Mouse (Mus musculus) limb, embryonic 14.5 days (tissue): ENCODE measurements around the gene Cat. TPM values are rescaled to one million over a fixed set of nuclear protein-coding genes. Genes with fewer than 3 reads are reported as not detected.

ENCODE experiments used
- ATAC-seq: fragments of 200-750 bp; cut with Nextera tagmentation; 2 replicates; pipeline ENCODE4 v1.8.0; 2017; ENCODE audit warnings: low read depth, moderate number of reproducible peaks, moderate TSS enrichment; ENCODE audit not compliant: low FRiP score
- DNase-seq: peaks from one replicate; pipeline ENCODE4 v3.0.0-alpha.2; 2015; ENCODE audit warnings: low spot score
- H3K27ac ChIP-seq: fragments of 300-500 bp; sonication (generic); replicated peaks from 2 replicates; pipeline ENCODE4 v1.5.1; 2014; ENCODE audit warnings: low read depth, mild to moderate bottlenecking, low read length, moderate library complexity, mixed read lengths
- H3K27me3 ChIP-seq: fragments of 300-500 bp; sonication (generic); 2 replicates; pipeline ENCODE4 v1.6.1; 2014; ENCODE audit warnings: low read length, mixed read lengths; ENCODE audit not compliant: control insufficient read depth, insufficient read depth
- H3K36me3 ChIP-seq: fragments of 300-500 bp; sonication (generic); 2 replicates; pipeline ENCODE4 v1.6.1; 2014; ENCODE audit warnings: mild to moderate bottlenecking, low read length, moderate library complexity, mixed read lengths; ENCODE audit not compliant: control insufficient read depth, insufficient read depth
- H3K4me1 ChIP-seq: fragments of 300-500 bp; sonication (generic); 2 replicates; pipeline ENCODE4 v1.6.1; 2014; ENCODE audit warnings: antibody characterized with exemption, low read length, mixed read lengths; ENCODE audit not compliant: control insufficient read depth, insufficient read depth
- H3K4me2 ChIP-seq: fragments of 300-500 bp; sonication (generic); replicated peaks from 2 replicates; pipeline ENCODE4 v1.6.1; 2014; ENCODE audit warnings: low read depth, mild to moderate bottlenecking, low read length, moderate library complexity; ENCODE audit not compliant: severe bottlenecking
- H3K4me3 ChIP-seq: fragments of 300-500 bp; sonication (generic); replicated peaks from 2 replicates; pipeline ENCODE4 v1.5.1; 2014; ENCODE audit warnings: low read length
- H3K9ac ChIP-seq: fragments of 300-500 bp; sonication (generic); 2 replicates; pipeline ENCODE4 v1.6.1; 2014; ENCODE audit warnings: mild to moderate bottlenecking, low read depth, low read length, moderate library complexity; ENCODE audit not compliant: severe bottlenecking
- H3K9me3 ChIP-seq: fragments of 300-500 bp; sonication (generic); 2 replicates; pipeline ENCODE4 v1.6.1; 2016; ENCODE audit warnings: low read length; ENCODE audit not compliant: control insufficient read depth
- POLR2A ChIP-seq: fragments of 200-500 bp; IDR thresholded peaks from 2 replicates; pipeline ENCODE4 v1.8.0; 2012; ENCODE audit warnings: inconsistent platforms, mild to moderate bottlenecking, moderate library complexity, borderline replicate concordance; ENCODE audit not compliant: insufficient read depth, insufficient read length; ENCODE audit errors: extremely low read depth
- WGBS: fragments of 180-500 bp; shearing (Covaris S2); extraction: QIAGEN DNeasy Blood & Tissue Kit; methylation state at CpG from one replicate; pipeline ENCODE4 v1.1.7; 2014; 5-methylcytosine and 5-hydroxymethylcytosine counted together
- polyA plus RNA-seq, 2 experiments: library from polyadenylated mRNA; depleted of rRNA in 1 of 2; stranded (reverse) in 1 of 2; unstranded in 1 of 2; fragments of >200 nt; fragmentation: Nextera tagmentation in 1 of 2; extraction: Ambion mirVana in 1 of 2; gene quantifications; 2 replicates each; pipeline versions ENCODE4 v1.2.1 to v1.2.3; 2012 to 2014

Gene Cat
- polyA plus RNA-seq, 2 experiments: 56.3 to 82.3 TPM

DNA sequence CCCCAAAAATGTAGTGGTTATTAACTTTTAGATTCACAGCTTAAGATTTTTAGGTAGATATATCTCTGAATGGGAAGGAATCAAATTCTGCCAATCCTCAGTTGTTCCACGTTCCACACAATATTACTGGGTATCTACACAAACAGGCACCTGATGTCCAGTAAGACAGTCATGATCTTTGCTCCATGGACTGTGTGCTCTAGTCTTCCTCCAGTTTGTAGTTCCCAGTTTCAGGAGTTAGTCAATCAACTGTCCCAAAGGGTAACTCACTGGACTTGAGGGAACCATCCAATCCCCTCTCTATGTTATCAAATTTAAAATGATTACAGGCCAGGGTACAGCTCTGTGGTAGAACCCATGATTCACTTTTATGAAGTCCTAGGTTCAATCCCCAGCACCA, 26.7 kb upstream of the Cat start:
- DNase-seq (no peak), ATAC-seq (no peak)
- no peaks in the 10 kb centered on the region for H3K4me1 ChIP-seq
- 77% methylated on average over 1 of the region's 1 CpGs for WGBS
- H3K27me3 ChIP-seq: no peaks in the 10 kb centered on the region
- H3K4me2 ChIP-seq: no peak overlapping the region
- no peak overlapping the region for H3K27ac ChIP-seq
- no peak overlapping the region for H3K9ac ChIP-seq
- no peaks in the 10 kb centered on the region for H3K9me3 ChIP-seq
- TF ChIP-seq POLR2A: no peak
- H3K4me3 ChIP-seq: no peak overlapping the region
- no peaks in the 10 kb centered on the region for H3K36me3 ChIP-seq

DNA sequence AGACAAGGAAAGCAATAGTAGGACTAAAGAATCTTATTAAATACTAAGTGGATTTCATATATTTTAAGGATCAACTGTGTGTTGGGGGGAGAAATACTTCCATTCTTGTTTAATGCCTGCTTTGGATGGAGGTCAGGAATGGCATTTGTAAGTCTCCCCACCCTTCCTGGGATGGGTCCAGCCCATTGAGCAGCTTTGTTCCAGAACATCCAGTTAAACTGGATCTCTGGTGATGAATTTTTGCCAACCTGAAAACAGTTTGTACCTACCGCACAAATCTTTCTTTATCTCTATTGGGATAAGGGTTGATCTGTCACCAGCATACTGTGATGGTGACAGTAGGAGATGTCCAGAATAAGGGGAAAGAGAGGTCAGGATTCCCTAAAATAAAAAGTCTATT, 26.1 kb upstream of the Cat start:
- H3K4me1 ChIP-seq: no peaks in the 10 kb centered on the region
- ATAC-seq: no peak
- no peaks in the 10 kb centered on the region for H3K36me3 ChIP-seq
- H3K27me3 ChIP-seq: no peaks in the 10 kb centered on the region
- 95% methylated on average over 1 of the region's 1 CpGs for WGBS
- DNase-seq: no peak
- no peak overlapping the region for H3K9ac ChIP-seq
- H3K9me3 ChIP-seq: no peaks in the 10 kb centered on the region
- no peak overlapping the region for H3K4me2 ChIP-seq
- TF ChIP-seq POLR2A: no peak
- no peak overlapping the region for H3K27ac ChIP-seq
- H3K4me3 ChIP-seq: no peak overlapping the region

DNA sequence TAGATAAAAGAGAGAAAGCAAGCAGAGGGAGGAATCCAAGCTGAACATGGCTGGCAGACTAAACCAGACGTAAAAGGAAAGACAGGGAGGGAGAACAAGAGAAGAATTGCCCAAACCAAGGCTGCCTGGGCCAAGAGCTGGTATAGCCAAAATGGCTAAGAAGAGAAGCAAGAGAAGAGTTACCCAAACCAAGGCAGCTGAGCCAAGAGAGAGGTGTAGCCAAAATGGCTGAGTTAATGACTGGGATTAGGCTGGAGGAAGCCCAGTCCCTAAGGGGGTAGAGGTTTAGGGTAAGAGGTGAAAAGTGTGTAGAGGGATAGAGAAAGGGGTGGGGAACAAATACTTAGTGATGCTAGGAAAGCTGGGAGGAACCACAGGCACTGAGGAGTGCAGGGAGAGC, 22.7 kb upstream of the Cat start:
- ATAC-seq (no peak), DNase-seq (no peak)
- no peak overlapping the region for H3K4me2 ChIP-seq
- no peak overlapping the region for H3K4me3 ChIP-seq
- no peaks in the 10 kb centered on the region for H3K36me3 ChIP-seq
- no peaks in the 10 kb centered on the region for H3K9me3 ChIP-seq
- H3K27ac ChIP-seq: no peak overlapping the region
- H3K9ac ChIP-seq: no peak overlapping the region
- 97% methylated on average over 1 of the region's 1 CpGs for WGBS
- no peak for TF ChIP-seq POLR2A
- no peaks in the 10 kb centered on the region for H3K27me3 ChIP-seq
- no peaks in the 10 kb centered on the region for H3K4me1 ChIP-seq

DNA sequence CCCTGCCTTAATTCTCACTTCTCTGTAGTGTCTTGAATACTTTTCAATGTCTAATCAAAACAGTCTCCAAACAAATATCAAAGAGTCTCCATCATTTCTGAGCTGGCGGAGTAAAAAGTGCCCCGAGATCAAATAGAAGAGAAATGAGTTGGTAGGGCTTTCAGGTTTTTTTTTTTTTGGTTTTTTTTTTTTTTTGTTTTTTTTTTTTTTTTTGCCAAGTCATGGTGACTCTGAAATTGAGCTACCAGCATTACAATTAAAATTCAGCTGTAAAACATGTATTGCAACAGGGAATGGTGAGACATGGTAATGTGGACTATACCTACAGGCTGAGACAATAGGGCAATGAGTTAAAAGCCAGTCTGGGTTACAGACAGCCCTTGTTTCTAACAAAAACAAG, 21.0 kb upstream of the Cat start:
- DNase-seq (no peak), ATAC-seq (no peak)
- Histone ChIP-seq H3K27ac (no peak overlapping the region), H3K9ac (no peak overlapping the region), H3K36me3 (no peaks in the 10 kb centered on the region), H3K4me1 (no peaks in the 10 kb centered on the region), H3K4me3 (no peak overlapping the region), H3K27me3 (no peaks in the 10 kb centered on the region), H3K4me2 (no peak overlapping the region), H3K9me3 (no peaks in the 10 kb centered on the region)
- TF ChIP-seq POLR2A: no peak
- 94% methylated on average over 2 of the region's 2 CpGs for whole genome bisulfite sequencing

DNA sequence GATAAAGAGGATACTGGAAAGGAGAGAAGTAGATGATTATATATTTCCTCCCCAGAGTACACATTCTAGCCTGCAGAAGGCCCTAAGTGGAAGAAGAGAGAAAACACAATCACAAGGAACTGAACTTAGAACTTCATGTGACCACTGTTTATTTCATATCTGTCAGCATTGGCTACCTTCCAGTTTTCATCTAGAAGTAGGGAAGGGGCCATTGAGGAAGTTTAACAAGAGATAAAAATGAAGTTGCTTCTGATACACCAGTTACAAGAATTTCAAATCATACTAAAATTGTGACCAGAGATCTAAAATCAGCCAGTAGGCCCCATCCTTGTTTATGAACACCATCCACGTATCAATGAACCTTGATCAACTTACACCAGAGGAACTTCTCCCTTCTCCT, 19.5 kb upstream of the Cat start:
- Histone ChIP-seq H3K27me3 (no peaks in the 10 kb centered on the region), H3K9me3 (no peaks in the 10 kb centered on the region), H3K4me3 (no peak overlapping the region), H3K36me3 (no peaks in the 10 kb centered on the region), H3K9ac (no peak overlapping the region), H3K4me1 (no peaks in the 10 kb centered on the region), H3K4me2 (no peak overlapping the region), H3K27ac (no peak overlapping the region)
- DNase-seq: no peak
- no peak for ATAC-seq
- no peak for TF ChIP-seq POLR2A
- 88% methylated on average over 1 of the region's 1 CpGs for WGBS

DNA sequence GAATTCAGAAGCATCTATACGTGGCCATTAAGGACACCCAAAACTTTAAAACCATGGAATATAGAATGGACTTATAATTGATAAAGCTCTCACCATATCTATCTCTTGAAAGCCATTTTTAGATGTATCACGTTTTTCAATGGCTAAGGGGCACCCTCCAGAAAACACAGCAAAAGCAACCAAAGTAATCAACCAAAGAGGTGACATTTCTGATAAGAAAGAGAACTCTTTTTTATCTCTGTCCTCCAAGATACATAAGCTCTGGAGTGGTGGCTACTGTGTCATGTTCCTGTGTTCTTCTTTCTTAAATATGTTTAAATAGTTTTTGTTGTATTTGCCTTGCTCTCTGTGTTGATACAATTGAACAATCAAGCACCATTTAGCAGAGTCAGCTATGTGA, 15.8 kb upstream of the Cat start:
- H3K27me3 ChIP-seq: no peaks in the 10 kb centered on the region
- no peaks in the 10 kb centered on the region for H3K36me3 ChIP-seq
- 70% methylated on average over 2 of the region's 2 CpGs for WGBS
- no peak for TF ChIP-seq POLR2A
- no peaks in the 10 kb centered on the region for H3K9me3 ChIP-seq
- DNase-seq (no peak), ATAC-seq (no peak)
- H3K4me1 ChIP-seq: no peaks in the 10 kb centered on the region
- no peak overlapping the region for H3K4me3 ChIP-seq
- H3K27ac ChIP-seq: no peak overlapping the region
- H3K4me2 ChIP-seq: no peak overlapping the region
- H3K9ac ChIP-seq: no peak overlapping the region
